Mouse (Mus musculus) embryonic facial prominence, embryonic 12.5 days (tissue): ENCODE measurements around the gene Mfsd10. TPM values are rescaled to one million over a fixed set of nuclear protein-coding genes. Genes with fewer than 3 reads are reported as not detected.
A peak's percentile ranks its signal among the peaks of the same experiment; 100 is the strongest.

Experiments
- ATAC-seq: fragments of 200-750 bp; cut with Nextera tagmentation; 2 replicates; pipeline ENCODE4 v1.8.0; 2017; ENCODE audit not compliant: insufficient number of reproducible peaks, insufficient read depth, low FRiP score, low TSS enrichment
- H3K27ac ChIP-seq: fragments of 300-500 bp; sonication (generic); 2 replicates; pipeline ENCODE4 v1.5.1; 2016; ENCODE audit warnings: mild to moderate bottlenecking
- H3K27me3 ChIP-seq: fragments of 300-500 bp; sonication (generic); 2 replicates; pipeline ENCODE4 v1.6.1; 2016; ENCODE audit warnings: mild to moderate bottlenecking, moderate library complexity
- H3K36me3 ChIP-seq: fragments of 300-500 bp; sonication (generic); 2 replicates; pipeline ENCODE4 v1.6.1; 2016; ENCODE audit warnings: mild to moderate bottlenecking
- H3K4me1 ChIP-seq: fragments of 300-500 bp; sonication (generic); 2 replicates; pipeline ENCODE4 v1.6.1; 2016
- H3K4me2 ChIP-seq: fragments of 300-500 bp; sonication (generic); replicated peaks from 2 replicates; pipeline ENCODE4 v1.6.1; 2016; ENCODE audit warnings: mild to moderate bottlenecking, moderate library complexity
- H3K4me3 ChIP-seq: fragments of 300-500 bp; sonication (generic); 2 replicates; pipeline ENCODE4 v1.5.1; 2016; ENCODE audit warnings: mild to moderate bottlenecking
- H3K9ac ChIP-seq: fragments of 300-500 bp; sonication (generic); 2 replicates; pipeline ENCODE4 v1.6.1; 2016; ENCODE audit warnings: mild to moderate bottlenecking, moderate library complexity
- H3K9me3 ChIP-seq: fragments of 300-500 bp; sonication (generic); 2 replicates; pipeline ENCODE4 v1.6.1; 2016; ENCODE audit warnings: mild to moderate bottlenecking, moderate library complexity
- WGBS: fragments of 180-500 bp; shearing (Covaris S2); methylation state at CpG from one replicate; pipeline ENCODE4 v1.1.7; 2016; 5-methylcytosine and 5-hydroxymethylcytosine counted together
- polyA plus RNA-seq: library from polyadenylated mRNA; unstranded; fragments of >200 nt; fragmentation: Nextera tagmentation; extraction: Ambion mirVana; gene quantifications from 2 replicates; pipeline ENCODE4 v1.2.1, GENCODE M21; 2016

The Mfsd10 gene
- polyA plus RNA-seq, 1 experiment from 2014 or later: 112 TPM

GRCm38 (mm10) chr5:34642932-34643331 is 5.9 kb upstream of the Mfsd10 start:
- Histone ChIP-seq H3K4me3 (no peak overlapping the region), H3K9me3 (no peaks in the 10 kb centered on the region), H3K27ac (no peak overlapping the region), H3K9ac (no peak overlapping the region), H3K4me2 (no peak overlapping the region), H3K36me3 (peaks cover 89% of the 10 kb centered on the region), H3K27me3 (no peaks in the 10 kb centered on the region), H3K4me1 (no peaks in the 10 kb centered on the region)
- WGBS: 71% methylated on average over 5 of the region's 5 CpGs
- peak; percentile 74; the same call in 1 of the 2 replicates for ATAC-seq

GRCm38 (mm10) chr5:34641991-34642390 is 5.0 kb upstream of the Mfsd10 start:
- H3K4me1 ChIP-seq: peaks cover 4% of the 10 kb centered on the region
- H3K9me3 ChIP-seq: no peaks in the 10 kb centered on the region
- ATAC-seq: no peak
- whole genome bisulfite sequencing: 87% methylated on average over 3 of the region's 3 CpGs
- H3K9ac ChIP-seq: no peak overlapping the region
- H3K36me3 ChIP-seq: peaks cover 85% of the 10 kb centered on the region
- no peak overlapping the region for H3K27ac ChIP-seq
- no peak overlapping the region for H3K4me3 ChIP-seq
- no peak overlapping the region for H3K4me2 ChIP-seq
- no peaks in the 10 kb centered on the region for H3K27me3 ChIP-seq

DNA sequence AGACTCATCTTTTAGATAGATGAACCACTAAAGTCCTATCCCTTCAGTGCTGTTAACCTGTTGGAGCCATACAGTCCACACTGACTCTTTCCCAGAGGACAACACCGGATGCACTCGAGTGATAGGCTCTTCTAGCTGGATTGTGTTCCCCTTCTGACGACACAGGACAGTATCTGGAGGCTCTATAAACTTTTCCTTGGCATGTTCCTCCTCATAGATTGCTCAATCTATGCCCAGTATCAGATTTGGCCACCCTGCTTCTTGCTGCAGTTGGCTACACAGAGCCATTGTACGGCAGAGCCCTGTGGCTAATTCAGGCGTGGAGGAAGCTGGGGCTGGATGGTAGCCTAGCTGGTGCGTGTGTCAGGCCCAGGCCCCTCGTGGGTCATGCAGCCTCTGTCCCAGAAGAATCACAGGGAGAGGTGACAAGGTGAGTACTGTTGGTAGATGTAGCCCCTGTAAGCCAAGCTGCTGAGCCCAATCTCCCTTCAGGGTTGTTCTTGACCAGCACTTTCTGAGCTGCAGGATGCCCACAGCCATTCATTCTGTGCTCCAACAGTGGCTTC is 662 bp upstream of the Mfsd10 start:
- Histone ChIP-seq H3K4me3 (no peak overlapping the region; the same call in 1 of the 2 replicates), H3K27ac (no peak overlapping the region), H3K4me2 (peak overlapping the region; percentile 69), H3K9me3 (no peaks in the 10 kb centered on the region), H3K4me1 (peaks cover 19% of the 10 kb centered on the region), H3K9ac (peak overlapping the region; percentile 64; the same call in 1 of the 2 replicates), H3K27me3 (no peaks in the 10 kb centered on the region), H3K36me3 (peaks cover 74% of the 10 kb centered on the region)
- no peak for ATAC-seq
- 83% methylated on average over 7 of the region's 7 CpGs for WGBS

GRCm38 (mm10) chr5:34635665-34636192 is 1.3 kb downstream of the Mfsd10 start:
- Histone ChIP-seq H3K9ac (peak overlapping the region; percentile 64), H3K27ac (0 out of 2 replicates have a peak overlapping the region, but pooled peaks have one; percentile 46), H3K9me3 (no peaks in the 10 kb centered on the region), H3K36me3 (peaks cover 82% of the 10 kb centered on the region), H3K4me1 (peaks cover 19% of the 10 kb centered on the region), H3K27me3 (no peaks in the 10 kb centered on the region), H3K4me2 (peak overlapping the region; percentile 69), H3K4me3 (peak overlapping the region; percentile 58)
- WGBS: 62% methylated on average over 10 of the region's 10 CpGs
- no peak for ATAC-seq

DNA sequence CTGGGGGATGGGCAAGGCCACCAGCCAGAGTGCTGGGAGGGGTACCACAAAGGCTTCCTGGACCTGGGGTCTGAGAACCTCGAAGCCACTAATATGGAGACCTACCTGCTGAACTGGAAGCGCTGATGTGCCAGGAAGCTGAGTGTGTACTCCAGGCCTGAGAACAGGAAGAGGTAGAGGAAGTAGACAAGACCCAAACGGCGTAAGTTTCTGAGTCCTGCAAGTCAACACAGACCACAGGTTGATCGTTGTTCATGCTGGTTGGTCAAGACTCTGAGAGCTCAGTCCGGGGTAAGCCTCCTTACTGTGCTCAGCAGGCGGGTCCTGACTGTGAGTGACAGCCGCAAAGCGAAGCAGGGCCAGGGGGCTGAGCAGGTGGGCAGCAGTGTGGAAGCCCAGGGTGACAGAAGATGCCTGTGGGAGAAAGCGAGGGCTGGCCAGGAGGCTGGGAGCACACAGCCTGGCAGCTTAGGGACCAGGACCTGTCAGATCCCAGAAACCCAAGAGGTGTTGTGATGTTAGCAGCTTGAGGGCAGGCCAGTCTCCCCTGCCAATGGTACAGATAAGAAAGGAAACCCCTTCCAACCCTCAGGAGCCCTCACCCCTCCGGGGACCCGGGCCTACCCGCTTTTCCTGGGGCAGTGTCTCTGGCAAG is 2.1 kb downstream of the Mfsd10 start:
- Histone ChIP-seq H3K9me3 (no peaks in the 10 kb centered on the region), H3K27ac (no peak overlapping the region), H3K4me3 (peak overlapping the region; percentile 58; the same call in 1 of the 2 replicates), H3K9ac (no peak overlapping the region), H3K4me2 (no peak overlapping the region), H3K27me3 (no peaks in the 10 kb centered on the region), H3K4me1 (peaks cover 19% of the 10 kb centered on the region), H3K36me3 (peaks cover 82% of the 10 kb centered on the region)
- ATAC-seq: no peak
- 88% methylated on average over 13 of the region's 13 CpGs for WGBS

GRCm38 (mm10) chr5:34633641-34634040 is 3.4 kb downstream of the Mfsd10 start:
- H3K4me1 ChIP-seq: peaks cover 19% of the 10 kb centered on the region
- no peak overlapping the region for H3K27ac ChIP-seq
- 82% methylated on average over 4 of the region's 4 CpGs for WGBS
- H3K9ac ChIP-seq: no peak overlapping the region
- H3K36me3 ChIP-seq: peaks cover 79% of the 10 kb centered on the region
- H3K27me3 ChIP-seq: no peaks in the 10 kb centered on the region
- H3K9me3 ChIP-seq: no peaks in the 10 kb centered on the region
- no peak overlapping the region for H3K4me3 ChIP-seq
- H3K4me2 ChIP-seq: no peak overlapping the region
- ATAC-seq: no peak

- no peaks in the 10 kb centered on the region for H3K9me3 ChIP-seq
- no peak overlapping the region for H3K4me3 ChIP-seq
- H3K27ac ChIP-seq: no peak overlapping the region
- no peak overlapping the region for H3K9ac ChIP-seq
- no peak for ATAC-seq
- H3K4me1 ChIP-seq: peaks cover 19% of the 10 kb centered on the region
- WGBS: 98% methylated on average over 2 of the region's 2 CpGs
- no peaks in the 10 kb centered on the region for H3K27me3 ChIP-seq
- no peak overlapping the region for H3K4me2 ChIP-seq
- peaks cover 79% of the 10 kb centered on the region for H3K36me3 ChIP-seq
Measured at GRCm38 (mm10) chr5:34632996-34633395, 4.0 kb downstream of the Mfsd10 start.

DNA sequence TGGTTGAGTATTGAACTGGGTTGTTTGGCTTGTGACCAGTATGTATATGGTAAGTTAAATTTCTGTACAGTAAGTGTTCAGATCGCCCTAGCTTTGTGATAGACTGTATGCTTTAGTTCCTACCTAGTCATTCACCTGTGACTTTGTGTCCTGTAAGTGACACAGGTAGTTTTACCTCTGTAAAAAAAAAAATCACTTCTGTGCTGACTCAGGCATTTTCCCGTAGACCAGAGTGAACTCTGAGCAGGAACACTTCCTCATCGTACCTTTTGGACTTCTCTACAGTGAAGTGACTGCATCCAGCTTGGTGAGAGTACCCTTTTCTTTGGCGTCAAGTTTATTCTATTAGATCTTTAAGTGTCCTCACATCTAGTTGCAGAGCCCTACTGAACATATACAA is 27.0 kb downstream of the Mfsd10 start:
- H3K4me3 ChIP-seq: no peak overlapping the region
- H3K27me3 ChIP-seq: no peaks in the 10 kb centered on the region
- peaks cover 57% of the 10 kb centered on the region for H3K36me3 ChIP-seq
- H3K27ac ChIP-seq: no peak overlapping the region
- no peak overlapping the region for H3K4me2 ChIP-seq
- H3K9ac ChIP-seq: no peak overlapping the region
- H3K4me1 ChIP-seq: no peaks in the 10 kb centered on the region
- no peak for ATAC-seq
- 89% methylated on average over 4 of the region's 4 CpGs for WGBS
- no peaks in the 10 kb centered on the region for H3K9me3 ChIP-seq

DNA sequence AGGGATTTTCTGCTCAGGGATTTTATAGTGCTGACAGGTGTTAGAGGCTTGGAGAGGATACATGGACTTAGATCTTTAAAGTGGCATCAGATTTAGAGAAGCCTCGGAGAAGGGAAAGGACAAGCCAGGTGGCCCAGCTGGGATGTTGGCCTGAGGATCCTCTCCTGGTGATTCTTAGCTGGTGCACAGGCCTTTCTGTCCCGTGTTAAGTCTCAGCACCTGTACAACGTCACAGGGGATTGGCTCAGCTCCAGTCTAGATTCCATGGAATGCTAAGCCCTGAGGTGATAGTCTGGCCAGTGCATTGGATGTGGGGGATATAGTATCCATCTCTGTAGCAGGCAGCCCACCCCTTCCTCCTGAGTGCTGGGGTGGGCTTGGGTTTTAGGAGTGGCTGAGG is 28.8 kb downstream of the Mfsd10 start:
- no peak for ATAC-seq
- no peaks in the 10 kb centered on the region for H3K9me3 ChIP-seq
- no peak overlapping the region for H3K9ac ChIP-seq
- H3K4me2 ChIP-seq: no peak overlapping the region
- H3K4me1 ChIP-seq: no peaks in the 10 kb centered on the region
- H3K4me3 ChIP-seq: no peak overlapping the region
- H3K27ac ChIP-seq: no peak overlapping the region
- H3K36me3 ChIP-seq: peaks cover 47% of the 10 kb centered on the region
- WGBS: 80% methylated on average over 3 of the region's 3 CpGs
- no peaks in the 10 kb centered on the region for H3K27me3 ChIP-seq

DNA sequence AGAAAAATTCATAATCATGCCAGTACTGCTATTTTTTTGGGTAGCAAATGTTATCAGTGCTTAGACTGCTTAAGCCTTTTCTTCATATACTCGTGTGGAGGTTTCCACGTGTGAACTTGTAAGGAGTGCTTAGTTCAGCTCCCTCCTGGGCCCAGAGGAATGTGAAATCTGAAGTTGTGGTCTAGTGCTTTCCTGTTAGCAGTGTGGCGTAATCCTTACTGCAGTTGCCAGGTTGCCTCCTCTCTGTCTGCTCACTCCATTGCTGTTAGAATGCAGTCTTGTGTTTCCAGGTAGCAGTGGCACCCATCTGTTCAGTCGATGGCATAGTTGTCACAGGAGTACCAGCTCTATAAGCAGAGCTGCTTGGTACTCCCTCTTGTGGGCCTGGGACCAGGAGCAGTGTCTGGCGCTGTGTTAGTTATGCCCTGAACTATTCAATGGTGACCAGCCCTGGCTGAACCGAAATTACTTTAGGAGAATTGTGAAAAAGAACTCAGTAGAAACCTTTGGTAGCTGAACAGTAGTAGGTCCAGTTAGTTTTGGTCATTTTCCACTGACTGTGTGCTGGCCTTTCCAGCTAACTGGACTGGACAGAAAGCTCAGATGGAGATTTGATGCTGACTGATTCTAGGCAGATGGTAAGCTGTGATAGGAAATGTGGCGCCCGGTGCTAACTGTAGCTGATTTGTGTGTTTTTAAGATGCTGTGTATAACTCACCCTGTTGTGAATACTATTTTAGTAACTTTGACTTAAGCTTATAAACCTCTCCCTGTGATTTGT is 29.7 kb downstream of the Mfsd10 start:
- ATAC-seq: no peak
- H3K4me2 ChIP-seq: no peak overlapping the region
- H3K9ac ChIP-seq: no peak overlapping the region
- H3K27ac ChIP-seq: no peak overlapping the region
- WGBS: 80% methylated on average over 8 of the region's 8 CpGs
- no peaks in the 10 kb centered on the region for H3K9me3 ChIP-seq
- no peaks in the 10 kb centered on the region for H3K27me3 ChIP-seq
- peaks cover 52% of the 10 kb centered on the region for H3K36me3 ChIP-seq
- H3K4me3 ChIP-seq: no peak overlapping the region
- H3K4me1 ChIP-seq: no peaks in the 10 kb centered on the region

DNA sequence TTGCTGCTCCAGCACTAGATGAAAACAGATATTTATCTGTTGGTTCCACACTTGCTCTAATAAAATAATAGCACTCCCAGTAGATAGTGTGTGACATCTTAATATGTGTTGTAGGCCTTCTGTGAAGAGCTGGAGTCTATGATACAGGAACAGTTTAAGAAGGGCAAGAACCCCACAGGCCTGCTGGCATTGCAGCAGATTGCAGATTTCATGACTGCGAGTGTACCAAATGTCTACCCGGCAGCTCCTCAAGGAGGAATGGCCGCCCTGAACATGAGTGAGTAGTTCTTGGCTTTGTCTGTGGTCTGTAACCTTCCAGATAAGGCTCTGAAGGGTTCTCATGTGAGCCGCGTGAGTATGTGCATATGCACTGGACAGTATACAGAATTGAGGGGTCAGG is 32.4 kb downstream of the Mfsd10 start:
- Histone ChIP-seq H3K4me3 (no peak overlapping the region), H3K4me1 (no peaks in the 10 kb centered on the region), H3K27me3 (no peaks in the 10 kb centered on the region), H3K4me2 (no peak overlapping the region), H3K27ac (no peak overlapping the region), H3K9ac (no peak overlapping the region), H3K9me3 (no peaks in the 10 kb centered on the region), H3K36me3 (peaks cover 47% of the 10 kb centered on the region)
- WGBS: 96% methylated on average over 5 of the region's 5 CpGs
- no peak for ATAC-seq
